Mouse (Mus musculus) stomach, embryonic 15.5 days (tissue): Measurements from ENCODE around the gene Dysf. TPM values are rescaled to one million over a fixed set of nuclear protein-coding genes. Genes with fewer than 3 reads are reported as not detected.
A peak's percentile ranks its signal among the peaks of the same experiment; 100 is the strongest.

Experiments
- ATAC-seq: fragments of 200-750 bp; cut with Nextera tagmentation; 2 replicates; pipeline ENCODE4 v1.8.0; 2017; ENCODE audit warnings: low read depth, moderate number of reproducible peaks, moderate TSS enrichment; ENCODE audit not compliant: insufficient read depth, low FRiP score
- H3K27ac ChIP-seq: fragments of 300-500 bp; sonication (generic); 2 replicates; pipeline ENCODE4 v1.5.1; 2015; ENCODE audit warnings: mild to moderate bottlenecking, inconsistent platforms
- H3K27me3 ChIP-seq: fragments of 300-500 bp; sonication (generic); replicated peaks from 2 replicates; pipeline ENCODE4 v1.6.1; 2015; ENCODE audit warnings: inconsistent platforms
- H3K36me3 ChIP-seq: fragments of 300-500 bp; sonication (generic); 2 replicates; pipeline ENCODE4 v1.6.1; 2015; ENCODE audit warnings: inconsistent platforms
- H3K4me1 ChIP-seq: fragments of 300-500 bp; sonication (generic); 2 replicates; pipeline ENCODE4 v1.6.1; 2015; ENCODE audit warnings: inconsistent platforms
- H3K4me2 ChIP-seq: fragments of 300-500 bp; sonication (generic); 2 replicates; pipeline ENCODE4 v1.6.1; 2015; ENCODE audit warnings: mild to moderate bottlenecking, inconsistent platforms
- H3K4me3 ChIP-seq: fragments of 300-500 bp; sonication (generic); replicated peaks from 2 replicates; pipeline ENCODE4 v1.5.1; 2015; ENCODE audit warnings: inconsistent platforms
- H3K9ac ChIP-seq: fragments of 300-500 bp; sonication (generic); 2 replicates; pipeline ENCODE4 v1.6.1; 2015; ENCODE audit warnings: inconsistent platforms
- H3K9me3 ChIP-seq: fragments of 300-500 bp; sonication (generic); 2 replicates; pipeline ENCODE4 v1.6.1; 2016; ENCODE audit warnings: inconsistent platforms
- whole genome bisulfite sequencing: fragments of 180-500 bp; shearing (Covaris S2); methylation state at CpG from one replicate; pipeline ENCODE4 v1.1.7; 2015; 5-methylcytosine and 5-hydroxymethylcytosine counted together
- polyA plus RNA-seq: library from polyadenylated mRNA; unstranded; fragments of >200 nt; fragmentation: Nextera tagmentation; extraction: Ambion mirVana; gene quantifications from 2 replicates; pipeline ENCODE4 v1.2.1, GENCODE M21; 2015

Dysf gene
- polyA plus RNA-seq, 1 experiment from 2014 or later = 8.2 TPM

DNA sequence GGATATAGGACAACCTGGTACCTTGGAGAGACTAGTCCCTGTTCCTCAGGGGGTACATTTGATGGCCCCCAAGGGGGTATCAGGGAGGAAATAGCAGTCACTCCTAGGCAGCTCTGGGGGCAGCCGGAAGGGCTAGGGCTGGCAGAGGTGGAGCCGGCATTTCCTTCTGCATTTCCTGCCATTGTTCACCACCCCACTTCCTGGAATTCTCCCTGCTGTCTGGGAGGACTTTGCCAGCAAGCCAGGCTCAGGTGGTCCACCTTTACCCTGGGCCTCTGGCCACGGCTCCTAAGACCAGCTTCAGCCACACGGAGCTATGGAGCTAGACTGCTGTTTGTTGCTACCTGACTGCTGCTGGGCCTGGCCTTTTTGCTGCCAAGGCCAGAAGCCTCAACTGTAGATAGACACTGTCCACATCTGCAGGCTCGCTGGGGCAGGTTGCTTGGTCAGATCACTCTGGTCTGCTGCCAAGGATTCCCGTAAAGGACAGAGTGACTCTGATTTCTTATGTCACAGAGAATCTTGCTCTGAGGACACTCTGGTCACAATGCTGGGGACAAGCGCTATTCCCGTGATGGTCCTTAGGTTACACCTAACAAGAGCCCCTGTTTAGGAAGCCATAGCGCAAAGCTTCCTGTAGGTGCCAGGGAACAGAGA is 45.6 kb downstream of the Dysf start:
- Histone ChIP-seq H3K9ac (no peak overlapping the region), H3K36me3 (no peaks in the 10 kb centered on the region), H3K27me3 (no peaks in the 10 kb centered on the region), H3K9me3 (no peaks in the 10 kb centered on the region), H3K4me3 (no peak overlapping the region), H3K27ac (no peak overlapping the region; the same call in 1 of the 2 replicates), H3K4me2 (no peak overlapping the region), H3K4me1 (no peaks in the 10 kb centered on the region)
- WGBS = 78% methylated on average over 9 of the region's 9 CpGs
- no peak for ATAC-seq

GRCm38 (mm10) chr6:84055619-84056018 is 47.2 kb downstream of the Dysf start:
- Histone ChIP-seq H3K9me3 (no peaks in the 10 kb centered on the region), H3K27me3 (no peaks in the 10 kb centered on the region), H3K4me1 (no peaks in the 10 kb centered on the region), H3K36me3 (no peaks in the 10 kb centered on the region), H3K27ac (no peak overlapping the region), H3K4me2 (no peak overlapping the region), H3K4me3 (no peak overlapping the region), H3K9ac (no peak overlapping the region)
- 77% methylated on average over 1 of the region's 1 CpGs for WGBS
- no peak for ATAC-seq

DNA sequence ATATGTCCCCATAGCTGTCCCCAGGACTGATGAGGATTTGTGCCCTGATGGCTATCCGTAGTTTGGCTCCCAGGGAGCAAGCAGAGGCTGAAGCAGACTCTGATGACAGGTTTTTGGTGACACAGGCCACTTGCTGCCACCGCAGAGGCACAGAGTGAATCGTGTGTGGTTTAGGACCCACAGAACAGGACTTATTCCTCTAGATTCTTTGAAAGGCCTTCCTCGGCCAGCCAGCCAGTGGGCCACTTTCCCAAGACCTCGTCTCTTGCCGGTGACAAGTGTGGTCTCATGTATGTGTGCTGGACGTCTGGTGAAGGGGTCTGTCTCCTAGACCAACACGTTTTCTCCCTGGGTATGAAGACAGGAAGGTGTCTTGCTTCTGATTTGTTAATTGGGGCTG is 48.8 kb downstream of the Dysf start:
- H3K4me2 ChIP-seq = no peak overlapping the region
- no peaks in the 10 kb centered on the region for H3K36me3 ChIP-seq
- H3K9ac ChIP-seq = no peak overlapping the region
- no peaks in the 10 kb centered on the region for H3K27me3 ChIP-seq
- H3K4me3 ChIP-seq = no peak overlapping the region
- no peak for ATAC-seq
- no peak overlapping the region for H3K27ac ChIP-seq
- WGBS = 76% methylated on average over 8 of the region's 8 CpGs
- no peaks in the 10 kb centered on the region for H3K9me3 ChIP-seq
- H3K4me1 ChIP-seq = no peaks in the 10 kb centered on the region

- H3K27ac ChIP-seq = no peak overlapping the region
- WGBS = 53% methylated on average over 5 of the region's 5 CpGs
- no peak overlapping the region for H3K4me2 ChIP-seq
- no peaks in the 10 kb centered on the region for H3K36me3 ChIP-seq
- no peaks in the 10 kb centered on the region for H3K9me3 ChIP-seq
- no peak overlapping the region for H3K4me3 ChIP-seq
- H3K4me1 ChIP-seq = no peaks in the 10 kb centered on the region
- H3K9ac ChIP-seq = no peak overlapping the region
- H3K27me3 ChIP-seq = no peaks in the 10 kb centered on the region
- peak; percentile 34; the same call in 1 of the 2 replicates for ATAC-seq
Measured at GRCm38 (mm10) chr6:84058671-84059141, 50.3 kb downstream of the Dysf start.

GRCm38 (mm10) chr6:84059771-84060414 is 51.5 kb downstream of the Dysf start:
- H3K9ac ChIP-seq = no peak overlapping the region
- no peaks in the 10 kb centered on the region for H3K36me3 ChIP-seq
- H3K4me1 ChIP-seq = no peaks in the 10 kb centered on the region
- H3K4me3 ChIP-seq = no peak overlapping the region
- 51% methylated on average over 4 of the region's 4 CpGs for WGBS
- no peak overlapping the region for H3K27ac ChIP-seq
- no peaks in the 10 kb centered on the region for H3K9me3 ChIP-seq
- ATAC-seq = no peak
- no peak overlapping the region for H3K4me2 ChIP-seq
- no peaks in the 10 kb centered on the region for H3K27me3 ChIP-seq

DNA sequence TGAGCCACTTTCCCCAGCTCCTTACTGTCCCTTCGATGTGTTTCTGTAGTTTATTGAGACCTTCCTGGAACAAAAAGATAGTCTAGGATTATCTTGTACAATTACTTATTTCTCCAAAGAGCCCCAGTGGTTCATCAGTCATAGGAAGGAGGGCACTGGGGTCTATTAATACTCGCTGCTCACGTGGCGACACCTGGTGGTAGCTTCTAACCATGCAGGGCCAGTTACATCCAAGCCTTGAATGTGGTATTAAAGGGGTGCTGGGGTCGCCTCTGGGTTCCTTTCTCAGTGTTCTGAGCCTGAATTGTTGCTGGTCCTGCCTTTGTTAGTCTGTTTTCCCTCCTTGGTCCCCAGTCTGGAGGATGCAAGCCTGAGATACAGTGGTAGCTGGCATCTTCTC is 52.9 kb downstream of the Dysf start:
- no peak overlapping the region for H3K9ac ChIP-seq
- no peaks in the 10 kb centered on the region for H3K9me3 ChIP-seq
- no peaks in the 10 kb centered on the region for H3K36me3 ChIP-seq
- H3K27ac ChIP-seq = no peak overlapping the region
- ATAC-seq = no peak
- no peaks in the 10 kb centered on the region for H3K4me1 ChIP-seq
- H3K4me3 ChIP-seq = no peak overlapping the region
- WGBS = 4% methylated on average over 5 of the region's 5 CpGs
- no peak overlapping the region for H3K4me2 ChIP-seq
- no peaks in the 10 kb centered on the region for H3K27me3 ChIP-seq

DNA sequence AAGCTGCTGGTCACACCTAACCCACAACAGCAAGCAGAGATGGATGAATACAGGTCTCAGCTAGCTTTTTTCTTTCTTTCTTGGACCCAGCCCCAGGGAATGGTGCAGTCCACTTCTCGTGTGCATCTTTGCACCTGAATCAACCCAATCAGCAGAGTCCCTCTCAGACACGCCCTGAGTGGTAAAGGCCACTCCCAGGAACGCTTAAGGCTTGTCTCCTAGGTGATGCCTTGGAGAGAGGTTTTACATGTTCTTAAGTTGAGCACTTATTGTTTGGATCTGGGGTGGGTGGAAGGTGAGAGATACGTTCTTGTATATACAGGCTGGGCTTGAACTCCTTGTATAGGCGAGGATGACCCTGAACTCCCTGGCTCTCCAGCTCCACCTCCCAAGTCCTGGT is 54.2 kb downstream of the Dysf start:
- no peak overlapping the region for H3K4me3 ChIP-seq
- no peaks in the 10 kb centered on the region for H3K27me3 ChIP-seq
- no peaks in the 10 kb centered on the region for H3K4me1 ChIP-seq
- H3K9ac ChIP-seq = peak overlapping the region; percentile 6; the same call in 1 of the 2 replicates
- no peak for ATAC-seq
- H3K9me3 ChIP-seq = no peaks in the 10 kb centered on the region
- no peak overlapping the region for H3K4me2 ChIP-seq
- H3K27ac ChIP-seq = no peak overlapping the region
- H3K36me3 ChIP-seq = no peaks in the 10 kb centered on the region
- 52% methylated on average over 5 of the region's 5 CpGs for WGBS

DNA sequence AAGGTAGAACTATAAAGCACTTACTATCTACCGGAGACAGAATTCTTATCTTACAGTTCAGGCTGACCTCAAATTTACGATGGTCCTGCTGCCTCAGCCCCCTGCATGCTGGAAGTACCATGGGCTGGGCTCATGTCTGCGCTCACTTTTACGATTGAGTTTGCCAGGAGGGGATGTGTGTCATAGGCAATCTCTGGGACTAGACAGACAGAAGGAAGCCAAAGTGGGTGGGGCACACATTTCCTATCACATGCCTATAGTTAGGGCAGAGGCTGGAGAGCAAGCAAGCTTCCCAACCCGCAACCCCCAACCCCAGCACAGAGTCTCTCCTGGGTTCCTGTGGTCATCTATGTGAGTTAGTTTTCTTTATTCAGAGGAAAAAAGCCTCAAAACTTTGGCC is 59.8 kb downstream of the Dysf start:
- Histone ChIP-seq H3K27ac (no peak overlapping the region), H3K9me3 (no peaks in the 10 kb centered on the region), H3K4me1 (no peaks in the 10 kb centered on the region), H3K9ac (no peak overlapping the region), H3K27me3 (no peaks in the 10 kb centered on the region), H3K4me2 (no peak overlapping the region), H3K4me3 (no peak overlapping the region), H3K36me3 (no peaks in the 10 kb centered on the region)
- no peak for ATAC-seq
- 74% methylated on average over 5 of the region's 5 CpGs for WGBS

DNA sequence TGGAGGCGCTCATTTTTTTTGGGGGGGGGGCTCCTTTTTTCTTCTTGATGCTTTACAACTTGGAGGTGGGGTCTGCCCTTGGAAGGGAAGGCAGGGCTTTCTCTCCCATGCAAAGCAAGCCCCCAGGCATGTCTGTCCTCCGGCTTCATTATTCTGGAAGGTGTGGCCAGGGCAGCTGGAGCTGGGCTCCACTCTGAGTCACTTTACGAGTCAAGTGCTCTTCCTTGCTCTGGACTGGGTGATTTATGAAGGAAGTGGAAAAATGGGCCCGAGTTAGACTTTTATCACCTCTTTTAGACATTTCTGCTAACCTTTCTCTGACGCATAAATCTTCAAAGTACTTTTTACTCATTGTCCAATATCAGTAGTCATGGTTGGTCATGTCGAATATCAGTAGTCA is 61.9 kb downstream of the Dysf start:
- no peak overlapping the region for H3K9ac ChIP-seq
- H3K4me1 ChIP-seq = no peaks in the 10 kb centered on the region
- 63% methylated on average over 6 of the region's 6 CpGs for WGBS
- H3K4me3 ChIP-seq = no peak overlapping the region
- no peaks in the 10 kb centered on the region for H3K9me3 ChIP-seq
- no peaks in the 10 kb centered on the region for H3K27me3 ChIP-seq
- no peaks in the 10 kb centered on the region for H3K36me3 ChIP-seq
- H3K27ac ChIP-seq = no peak overlapping the region
- no peak overlapping the region for H3K4me2 ChIP-seq
- ATAC-seq = no peak

DNA sequence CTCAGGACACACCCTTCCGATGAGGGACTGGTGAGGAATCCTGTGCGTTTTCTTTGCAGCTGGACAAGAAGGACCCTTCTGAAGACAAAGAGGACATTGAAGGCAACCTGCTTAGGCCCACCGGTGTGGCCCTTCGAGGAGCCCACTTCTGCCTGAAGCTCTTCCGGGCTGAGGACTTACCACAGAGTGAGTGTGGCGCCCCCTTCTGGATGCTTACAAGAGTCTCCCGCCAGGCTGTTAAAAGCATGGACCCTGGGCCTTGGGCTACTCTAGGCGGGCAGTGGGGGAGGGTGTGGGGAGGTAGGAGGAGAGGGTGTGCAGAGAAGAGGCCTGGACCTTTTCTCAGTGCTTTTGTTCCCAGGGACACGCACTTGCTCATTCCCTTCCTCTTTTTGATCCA is 64.2 kb downstream of the Dysf start:
- ATAC-seq = no peak
- Histone ChIP-seq H3K27me3 (no peaks in the 10 kb centered on the region), H3K9ac (no peak overlapping the region), H3K36me3 (no peaks in the 10 kb centered on the region), H3K4me1 (no peaks in the 10 kb centered on the region), H3K9me3 (no peaks in the 10 kb centered on the region), H3K4me2 (no peak overlapping the region), H3K4me3 (no peak overlapping the region), H3K27ac (no peak overlapping the region)
- 60% methylated on average over 9 of the region's 9 CpGs for WGBS

- 64% methylated on average over 1 of the region's 1 CpGs for WGBS
- Histone ChIP-seq H3K4me3 (no peak overlapping the region), H3K9me3 (no peaks in the 10 kb centered on the region), H3K27me3 (no peaks in the 10 kb centered on the region), H3K9ac (no peak overlapping the region), H3K4me1 (no peaks in the 10 kb centered on the region), H3K4me2 (no peak overlapping the region), H3K36me3 (no peaks in the 10 kb centered on the region), H3K27ac (no peak overlapping the region)
- no peak for ATAC-seq
Measured at GRCm38 (mm10) chr6:84078172-84078571, 69.8 kb downstream of the Dysf start.

DNA sequence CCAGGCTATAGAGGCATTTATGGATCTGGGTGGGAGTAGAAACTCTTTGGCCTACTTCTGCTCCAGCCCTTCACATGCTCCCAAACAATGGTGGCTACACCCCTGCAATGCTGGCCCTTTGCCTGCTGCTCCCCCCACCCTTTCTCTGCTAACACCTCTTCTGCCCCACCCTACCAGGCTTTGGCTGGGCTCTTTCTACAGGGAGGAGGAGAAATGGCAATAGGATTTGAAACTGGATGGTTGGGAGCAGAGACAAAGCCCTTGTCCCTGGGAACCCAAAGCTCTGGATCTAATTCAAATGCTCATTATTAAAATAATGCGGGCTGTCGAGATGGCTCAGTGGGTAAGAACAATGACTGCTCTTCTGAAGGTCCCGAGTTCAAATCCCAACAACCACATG is 72.2 kb downstream of the Dysf start:
- Histone ChIP-seq H3K36me3 (no peaks in the 10 kb centered on the region), H3K4me2 (no peak overlapping the region), H3K4me3 (no peak overlapping the region), H3K4me1 (no peaks in the 10 kb centered on the region), H3K27ac (no peak overlapping the region), H3K9me3 (no peaks in the 10 kb centered on the region), H3K9ac (no peak overlapping the region), H3K27me3 (no peaks in the 10 kb centered on the region)
- 90% methylated on average over 3 of the region's 3 CpGs for WGBS
- ATAC-seq = no peak
